Mouse (Mus musculus): ENCODE results near the gene Gm21903. TPM values are rescaled to one million over a fixed set of nuclear protein-coding genes. Genes with fewer than 3 reads are reported as not detected.

Gene Gm21903
- polyA plus RNA-seq, 1 experiment from 2014 or later, result not detected

Other genes starting within 250 kb of the Gm21903 start
- not detected in 2 replicates for gene Esp24, start 6.6 kb downstream of the Gm21903 start, polyA plus RNA-seq (2014; fragmentation: Nextera tagmentation; extraction: Ambion mirVana)
- gene Esp23, start 33.7 kb upstream of the Gm21903 start, polyA plus RNA-seq (2014; fragmentation: Nextera tagmentation; extraction: Ambion mirVana), result not detected in 2 replicates
- not detected in 2 replicates for gene Esp22, start 52.0 kb upstream of the Gm21903 start, polyA plus RNA-seq (2014; fragmentation: Nextera tagmentation; extraction: Ambion mirVana)

Data from hindbrain, embryonic 11.5 days (tissue).